Mouse (Mus musculus) c-Kit-negative CD71-positive TER-119-positive erythroid progenitor cells, embryonic 14.5 days (primary cell): Measurements from ENCODE around the gene Rarres1.

Source experiments
- DNase-seq: peaks from one replicate; pipeline ENCODE4 v3.0.0-alpha.2; 2013; ENCODE audit warnings: low read depth, low spot score

Rarres1 gene

GRCm38 (mm10) chr3:67493132-67493531, 22.2 kb downstream of the Rarres1 start:
- no peak for DNase-seq

DNA sequence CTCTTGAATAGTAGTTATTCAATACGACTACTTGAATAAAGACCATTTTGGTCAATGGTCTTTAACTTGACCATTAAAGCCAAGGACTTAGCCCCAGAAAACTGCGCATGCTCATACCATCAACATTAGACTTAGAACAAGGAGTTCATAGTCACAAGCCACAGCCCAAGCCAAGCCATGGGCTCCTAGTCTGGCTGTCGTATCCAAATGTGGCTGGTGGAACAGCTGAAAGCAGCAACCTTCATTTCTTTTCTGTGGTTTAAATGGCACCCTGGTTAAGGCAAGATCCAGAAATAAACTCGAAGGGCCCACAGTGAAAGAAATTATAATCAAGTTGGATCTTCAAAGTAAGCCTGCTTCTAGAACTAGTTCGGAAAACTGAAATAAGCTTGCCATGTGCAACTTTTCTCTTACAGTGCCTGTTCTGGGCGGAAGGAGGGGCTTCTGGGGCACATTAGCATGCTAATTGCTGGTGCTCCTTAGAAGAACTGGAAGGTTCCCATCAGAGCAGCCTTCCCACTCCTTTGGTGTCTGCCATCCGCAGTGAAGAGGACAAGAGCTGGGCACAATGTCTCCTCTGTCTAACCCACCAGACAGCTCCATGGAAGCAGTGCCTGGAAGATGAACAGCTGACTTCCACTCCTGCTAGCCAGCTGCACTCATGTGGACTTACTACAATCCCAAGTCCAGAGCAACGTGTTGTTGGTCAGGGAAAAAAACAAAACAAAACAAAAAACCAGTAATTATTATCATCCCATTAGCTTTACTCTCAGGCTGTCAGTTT, 23.0 kb downstream of the Rarres1 start:
- DNase-seq: no peak

DNA sequence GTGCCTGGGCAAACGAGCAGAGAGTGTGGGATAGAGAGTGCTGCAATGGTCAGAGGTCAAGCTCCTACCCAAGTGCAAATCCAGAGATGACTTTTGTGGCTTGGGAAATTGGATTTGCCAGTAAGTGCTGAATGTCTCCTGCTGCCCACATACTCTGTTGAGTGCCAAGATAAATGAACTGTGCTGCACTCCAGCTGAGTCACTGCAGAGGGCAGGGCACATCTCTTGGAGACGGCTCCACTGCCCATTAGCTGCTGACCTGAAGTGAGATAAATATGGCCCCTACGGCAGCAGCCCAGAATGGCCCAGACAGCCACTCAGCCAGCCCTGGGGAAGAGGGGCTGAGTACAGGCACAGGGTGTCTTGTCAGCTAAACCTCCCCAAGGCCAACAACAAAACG, 25.2 kb downstream of the Rarres1 start:
- no peak for DNase-seq

- no peak for DNase-seq
These were observed 30.1 kb downstream of the Rarres1 start for GRCm38 (mm10) chr3:67485233-67485632.

DNA sequence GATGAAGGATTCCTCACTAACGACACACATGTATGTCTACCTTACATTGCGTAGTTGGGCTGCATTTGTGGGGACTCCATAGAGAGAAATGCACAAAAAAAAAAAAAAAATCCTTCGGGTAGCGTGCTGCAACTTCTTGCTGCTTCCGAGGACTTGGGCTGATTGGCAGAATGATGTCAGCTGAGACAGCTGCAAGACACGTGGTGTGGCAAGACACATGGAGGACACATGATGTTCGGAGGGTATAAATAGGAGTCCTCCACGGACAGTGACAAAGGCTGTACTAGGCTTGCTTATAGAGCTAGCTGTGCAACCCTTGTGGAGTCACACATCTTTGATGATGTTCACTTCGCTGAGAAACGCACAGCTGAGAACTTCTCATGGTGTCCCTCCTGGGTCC, 32.9 kb downstream of the Rarres1 start:
- DNase-seq: no peak

GRCm38 (mm10) chr3:67479806-67480205, 35.5 kb downstream of the Rarres1 start:
- DNase-seq: no peak

DNA sequence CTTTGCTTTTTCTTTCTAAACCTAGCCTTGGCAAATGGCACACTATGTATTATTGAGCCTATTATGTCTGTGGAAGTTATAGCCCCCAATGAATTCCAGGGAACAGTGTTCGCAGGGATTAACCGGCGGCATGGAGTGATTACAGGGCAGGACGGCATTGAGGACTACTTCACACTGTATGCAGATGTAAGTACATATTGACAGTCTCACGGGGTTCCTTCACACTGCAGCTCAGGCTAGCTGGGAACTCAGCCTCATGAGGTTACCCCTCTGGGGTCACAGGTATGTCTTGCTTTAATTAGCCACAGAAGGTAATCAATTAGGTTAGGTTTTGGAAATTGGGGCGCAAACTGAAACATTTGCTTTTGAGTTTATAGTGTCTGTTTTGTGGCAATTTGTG, 41.9 kb downstream of the Rarres1 start:
- no peak for DNase-seq

DNA sequence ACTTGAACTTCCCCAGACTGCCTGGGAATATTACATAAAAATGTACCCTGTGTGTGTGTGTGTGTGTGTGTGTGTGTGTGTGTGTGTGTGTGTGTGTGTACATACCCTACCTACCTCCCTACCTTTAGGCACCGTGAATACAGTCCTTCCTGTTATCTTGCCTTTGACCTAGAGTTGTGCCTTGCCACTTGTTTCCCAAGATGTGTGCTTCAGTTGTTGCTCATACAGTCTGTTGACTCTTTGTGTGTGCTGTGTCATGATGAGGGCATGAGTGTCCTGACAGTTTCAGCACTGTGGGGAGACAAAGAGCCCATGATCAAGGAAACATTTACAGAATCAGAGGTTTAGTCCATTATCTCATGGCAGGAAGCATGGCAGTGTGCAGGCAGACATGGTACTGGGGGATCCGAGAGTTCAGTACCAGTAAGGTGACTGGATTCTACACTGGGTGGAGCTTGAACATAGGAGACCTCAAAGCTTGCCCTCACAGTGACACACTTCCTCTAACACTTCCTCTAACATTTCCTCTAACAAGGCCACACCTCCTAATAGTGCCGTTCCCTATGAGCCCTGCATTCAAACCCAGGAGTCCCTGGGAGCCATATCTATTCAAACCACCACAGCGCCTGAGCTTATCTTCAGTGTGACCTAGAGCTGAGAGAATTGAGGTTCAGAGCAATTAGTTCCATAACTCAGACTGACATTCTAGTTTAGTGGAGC, 43.8 kb downstream of the Rarres1 start:
- no peak for DNase-seq

DNA sequence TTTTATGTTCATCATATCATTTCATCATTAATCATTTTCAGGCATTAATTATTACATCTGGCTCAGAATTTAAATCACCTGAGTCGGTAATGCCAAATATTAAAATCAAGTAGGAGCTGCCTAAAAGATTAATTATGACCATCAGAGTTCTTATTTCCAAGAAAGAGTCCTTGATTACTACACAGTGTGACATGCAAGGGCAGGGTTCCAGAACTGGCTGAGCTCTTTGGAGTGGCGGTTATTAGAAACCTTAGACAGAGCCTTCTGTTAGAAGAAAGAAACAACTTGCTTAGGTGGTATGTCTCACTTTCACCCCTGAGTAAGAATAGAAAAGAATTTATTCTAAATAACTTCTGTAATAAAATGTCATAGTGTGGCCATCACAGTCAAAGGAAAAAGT, 48.0 kb downstream of the Rarres1 start:
- DNase-seq: no peak

GRCm38 (mm10) chr3:67466576-67466975, 48.7 kb downstream of the Rarres1 start:
- no peak for DNase-seq

DNA sequence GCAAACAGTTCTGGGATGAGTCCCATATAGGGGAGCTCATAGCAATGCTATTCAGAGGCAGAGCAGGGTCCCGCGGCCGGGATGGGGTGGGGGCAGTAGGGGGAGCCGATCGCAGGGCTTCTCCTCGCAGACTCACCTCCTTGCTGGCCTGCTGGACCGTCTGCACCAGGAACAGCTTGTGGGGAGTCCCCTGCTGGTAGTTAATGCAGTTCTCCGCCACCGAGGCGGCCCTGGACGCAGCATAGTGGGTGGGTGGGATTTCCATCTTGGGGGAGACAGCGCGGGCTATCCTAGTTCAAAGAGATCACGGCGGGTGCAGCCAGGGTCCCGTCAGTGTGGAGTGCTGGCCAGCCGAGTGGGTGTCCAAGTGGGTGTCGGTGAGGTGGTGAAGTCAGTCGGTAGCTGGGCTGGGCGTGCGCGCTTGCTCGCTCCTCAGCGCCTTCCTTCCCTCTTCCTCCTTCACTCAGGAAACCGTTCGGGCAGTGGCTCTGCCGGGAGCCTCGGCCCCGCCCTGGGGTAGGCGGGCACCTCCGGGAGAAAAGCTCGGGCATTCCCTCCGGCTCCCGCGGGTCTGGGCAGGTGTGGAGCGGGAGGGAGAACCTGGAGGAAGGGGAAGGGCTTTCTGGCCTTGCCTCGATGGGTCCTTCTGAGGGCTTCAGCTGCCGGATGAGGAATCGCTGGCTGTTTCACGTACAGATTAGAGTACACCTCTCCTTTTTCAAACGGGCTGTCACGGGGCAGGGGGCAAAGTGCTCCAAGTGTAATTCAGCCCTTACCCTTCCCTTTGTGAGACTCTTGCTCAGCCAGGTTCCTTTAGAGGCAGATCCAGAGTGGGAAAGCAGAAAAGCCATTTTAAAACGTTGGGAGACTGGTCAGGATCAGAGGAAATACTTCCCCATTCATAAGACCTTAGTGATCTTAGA, 51.6 kb downstream of the Rarres1 start, which contains the start of gene Lxn:
Gene Lxn, minus strand, starts transcription at position 477 of the 923 bp plus-strand sequence.
- no peak for DNase-seq

DNA sequence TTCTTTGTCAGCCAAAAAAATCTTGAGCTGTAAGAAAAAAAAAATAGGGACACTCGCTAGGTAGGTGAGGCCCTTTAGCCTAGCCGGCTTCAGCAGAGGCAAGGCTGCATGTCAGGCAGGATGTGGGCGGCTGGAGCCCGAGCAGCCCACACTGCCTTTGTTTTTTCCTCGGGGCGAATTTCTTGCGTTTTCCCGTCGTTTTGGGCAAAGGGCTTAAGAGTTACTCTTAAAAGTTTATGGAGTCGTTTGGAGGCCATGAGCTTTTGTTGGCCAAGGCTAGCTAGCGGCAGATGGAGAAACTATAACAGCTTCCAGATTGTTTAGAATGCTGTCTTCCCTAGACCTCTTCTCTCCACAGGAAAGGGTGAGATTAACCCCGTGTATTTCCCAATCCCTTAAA, 52.3 kb downstream of the Rarres1 start:
- no peak for DNase-seq

DNA sequence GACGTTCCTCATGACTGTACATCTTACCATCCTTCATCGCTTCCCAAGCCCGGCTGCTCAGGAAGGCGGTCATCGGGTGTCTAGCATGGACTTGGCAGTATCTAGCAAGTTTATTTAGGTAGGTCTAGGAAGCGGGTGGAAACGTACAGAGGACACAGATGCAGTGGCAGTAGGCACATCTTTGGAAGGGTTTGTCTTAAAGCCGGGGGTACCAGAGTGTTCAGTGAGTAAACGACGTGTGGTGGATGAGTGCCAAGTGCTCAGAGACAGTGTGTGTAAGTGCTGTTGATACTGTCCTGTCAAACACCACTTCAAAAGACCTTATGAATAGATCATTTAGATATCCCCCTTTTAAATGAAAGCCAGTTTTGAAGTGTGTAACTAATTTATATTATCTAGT, 52.7 kb downstream of the Rarres1 start:
- no peak for DNase-seq

DNA sequence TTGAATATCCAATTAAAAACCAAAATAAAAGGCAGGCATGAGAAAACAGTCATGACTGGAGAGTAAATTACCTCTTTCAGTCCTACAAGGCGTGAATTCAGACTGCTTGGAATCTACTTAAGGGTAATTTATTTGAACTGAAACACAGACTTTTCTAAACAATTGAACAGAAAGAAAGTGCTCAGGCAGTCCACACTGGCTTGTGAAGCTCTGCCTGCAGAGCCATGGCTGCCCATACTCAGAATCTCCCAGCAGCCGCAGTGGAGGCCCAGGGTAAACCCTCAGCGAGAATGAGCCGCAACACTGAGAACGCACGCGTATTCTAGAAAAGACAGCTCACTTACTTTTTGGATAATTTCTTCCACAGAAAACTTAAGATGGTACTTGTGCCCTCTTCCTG, 53.3 kb downstream of the Rarres1 start:
- DNase-seq: no peak

GRCm38 (mm10) chr3:67459881-67460280, 55.4 kb downstream of the Rarres1 start:
- DNase-seq: no peak

- no peak for DNase-seq
These were observed 64.6 kb downstream of the Rarres1 start for GRCm38 (mm10) chr3:67450601-67451210.

DNA sequence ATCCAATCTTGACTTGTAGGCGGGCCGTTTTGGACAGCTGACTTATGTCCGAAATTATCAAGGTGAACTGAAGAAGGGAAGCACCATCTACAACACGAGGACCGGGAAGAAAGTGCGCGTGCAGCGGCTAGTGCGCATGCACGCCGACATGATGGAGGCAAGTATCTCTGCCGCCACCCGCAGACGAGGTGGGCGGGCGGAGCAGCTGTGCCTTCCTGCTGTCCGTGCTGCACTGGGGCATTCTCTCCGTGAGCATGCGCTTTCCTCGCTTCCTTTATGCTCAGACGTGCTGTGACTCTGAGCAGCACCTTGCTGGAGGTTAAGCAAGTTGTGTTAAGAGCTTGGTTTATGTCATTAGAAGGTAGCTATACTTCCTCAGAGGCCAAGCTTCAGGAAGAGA, 65.7 kb downstream of the Rarres1 start:
- DNase-seq: no peak

DNA sequence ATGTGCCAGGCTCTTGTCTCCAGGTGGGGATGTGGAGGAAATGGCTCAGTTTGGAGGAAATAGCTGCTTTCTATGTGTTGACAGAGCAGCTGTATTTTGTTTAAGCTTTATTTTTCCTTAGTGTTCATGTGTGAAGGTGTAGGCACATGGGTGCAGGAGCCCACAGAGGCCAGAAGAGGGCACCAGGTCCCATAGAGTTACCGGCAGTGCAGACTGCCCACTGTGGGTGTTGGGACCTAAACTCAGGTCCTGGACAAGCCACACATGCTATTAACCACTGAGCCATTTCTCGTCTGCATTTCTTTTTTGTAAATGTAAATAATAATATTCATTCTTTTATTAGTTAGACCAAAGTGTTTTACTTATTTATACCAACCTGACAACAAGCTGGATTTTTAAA, 68.2 kb downstream of the Rarres1 start:
- no peak for DNase-seq

DNA sequence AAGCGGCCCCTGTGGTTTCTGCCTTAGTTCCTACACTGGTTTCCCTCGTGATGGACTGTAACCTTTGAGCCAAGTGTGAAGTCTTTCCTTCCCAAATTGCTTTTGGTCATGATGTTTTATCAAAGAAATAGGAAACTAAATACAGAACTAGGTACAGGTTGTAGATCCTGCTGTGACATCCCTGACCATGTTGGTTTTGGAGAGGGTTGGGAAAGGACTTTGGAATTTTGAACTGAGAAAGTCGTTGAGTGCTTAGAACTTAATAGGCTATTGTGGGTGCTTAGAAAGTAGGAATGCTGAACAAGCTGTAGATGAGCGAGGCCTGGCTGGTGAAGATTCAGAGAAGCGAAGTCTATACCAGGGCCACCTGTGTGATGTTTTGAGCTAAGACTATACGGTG, 81.3 kb downstream of the Rarres1 start:
- no peak for DNase-seq

DNA sequence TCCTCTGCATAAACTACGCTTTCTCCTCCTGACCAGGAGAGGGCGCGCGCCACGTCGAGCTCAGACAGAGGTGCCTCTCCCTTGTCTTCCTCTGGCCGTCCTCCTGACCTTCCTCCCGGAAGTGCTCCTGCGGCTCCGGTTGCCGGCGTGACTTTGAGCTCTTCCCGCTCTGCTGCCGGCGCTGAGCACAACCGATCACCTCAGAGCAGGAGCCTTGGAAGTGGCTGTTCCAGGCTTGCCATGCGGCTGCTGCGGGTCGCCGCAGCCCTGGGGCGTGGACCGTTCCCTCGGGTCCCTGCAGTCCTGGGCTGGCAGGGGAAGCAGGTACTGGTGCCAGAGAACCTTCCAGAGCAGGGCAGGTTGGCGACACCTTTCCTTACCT, 85.3 kb downstream of the Rarres1 start, which contains the start of gene Gfm1:
Gene Gfm1, plus strand, starts transcription at position 98 of the 382 bp plus-strand sequence.
- DNase-seq: peak; percentile 71

GRCm38 (mm10) chr3:67429338-67429998, 85.9 kb downstream of the Rarres1 start:
- DNase-seq: no peak
